Mouse (Mus musculus) liver, embryonic 12.5 days (tissue): ENCODE measurements around the gene Gm10644. TPM values are rescaled to one million over a fixed set of nuclear protein-coding genes. Genes with fewer than 3 reads are reported as not detected.

ENCODE experiments used
- ATAC-seq: fragments of 200-750 bp; cut with Nextera tagmentation; 2 replicates; pipeline ENCODE4 v1.8.0; 2017; ENCODE audit warnings: moderate number of reproducible peaks, mild to moderate bottlenecking, moderate library complexity
- H3K27ac ChIP-seq: fragments of 300-500 bp; sonication (generic); 2 replicates; pipeline ENCODE4 v1.5.1; 2016; ENCODE audit warnings: mild to moderate bottlenecking
- H3K27me3 ChIP-seq: fragments of 300-500 bp; sonication (generic); replicated peaks from 2 replicates; pipeline ENCODE4 v1.6.1; 2016; ENCODE audit warnings: mild to moderate bottlenecking, moderate library complexity
- H3K36me3 ChIP-seq: fragments of 300-500 bp; sonication (generic); 2 replicates; pipeline ENCODE4 v1.6.1; 2016; ENCODE audit warnings: mild to moderate bottlenecking, moderate library complexity
- H3K4me1 ChIP-seq: fragments of 300-500 bp; sonication (generic); 2 replicates; pipeline ENCODE4 v1.6.1; 2016
- H3K4me2 ChIP-seq: fragments of 300-500 bp; sonication (generic); 2 replicates; pipeline ENCODE4 v1.6.1; 2016; ENCODE audit warnings: mild to moderate bottlenecking, moderate library complexity
- H3K4me3 ChIP-seq: fragments of 300-500 bp; sonication (generic); 2 replicates; pipeline ENCODE4 v1.5.1; 2016; ENCODE audit warnings: mild to moderate bottlenecking, moderate library complexity
- H3K9ac ChIP-seq: fragments of 300-500 bp; sonication (generic); 2 replicates; pipeline ENCODE4 v1.6.1; 2016; ENCODE audit warnings: mild to moderate bottlenecking, moderate library complexity
- H3K9me3 ChIP-seq: fragments of 300-500 bp; sonication (generic); replicated peaks from 2 replicates; pipeline ENCODE4 v1.6.1; 2016; ENCODE audit warnings: mild to moderate bottlenecking, moderate library complexity
- WGBS: fragments of 180-500 bp; shearing (Covaris S2); methylation state at CpG from one replicate; pipeline ENCODE4 v1.1.7; 2016; ENCODE audit not compliant: insufficient replicate concordance; 5-methylcytosine and 5-hydroxymethylcytosine counted together
- polyA plus RNA-seq: library from polyadenylated mRNA; unstranded; fragments of >200 nt; fragmentation: Nextera tagmentation; extraction: Ambion mirVana; gene quantifications from 2 replicates; pipeline ENCODE4 v1.2.1, GENCODE M21; 2016

The Gm10644 gene
- polyA plus RNA-seq, 1 experiment from 2014 or later, result 0.15 TPM

DNA sequence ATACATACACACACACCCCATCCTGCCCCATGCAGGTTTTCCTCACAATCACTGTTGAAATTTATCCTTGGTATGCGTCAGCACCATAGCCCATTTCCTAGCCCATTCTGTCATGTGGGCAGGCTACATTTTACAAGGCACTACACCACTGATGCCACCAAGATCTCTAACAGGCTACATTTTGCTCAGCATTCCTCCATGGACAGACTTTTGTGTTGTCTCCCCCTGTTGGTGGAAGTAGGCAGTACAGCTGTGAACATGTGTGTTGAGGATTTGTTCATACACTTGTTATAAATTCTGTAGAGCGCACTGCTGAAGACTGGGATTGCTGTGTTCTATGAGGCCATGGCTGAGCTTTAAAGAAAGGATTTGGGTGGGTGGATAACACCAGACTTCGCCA is 33.4 kb downstream of the Gm10644 start:
- no peak for ATAC-seq
- H3K27me3 ChIP-seq, result no peaks in the 10 kb centered on the region
- H3K4me2 ChIP-seq, result no peak overlapping the region
- no peak overlapping the region for H3K9ac ChIP-seq
- no peak overlapping the region for H3K27ac ChIP-seq
- 59% methylated on average over 3 of the region's 3 CpGs for WGBS
- peaks cover 32% of the 10 kb centered on the region for H3K4me1 ChIP-seq
- H3K4me3 ChIP-seq, result no peak overlapping the region
- H3K36me3 ChIP-seq, result peaks cover 53% of the 10 kb centered on the region
- no peaks in the 10 kb centered on the region for H3K9me3 ChIP-seq

DNA sequence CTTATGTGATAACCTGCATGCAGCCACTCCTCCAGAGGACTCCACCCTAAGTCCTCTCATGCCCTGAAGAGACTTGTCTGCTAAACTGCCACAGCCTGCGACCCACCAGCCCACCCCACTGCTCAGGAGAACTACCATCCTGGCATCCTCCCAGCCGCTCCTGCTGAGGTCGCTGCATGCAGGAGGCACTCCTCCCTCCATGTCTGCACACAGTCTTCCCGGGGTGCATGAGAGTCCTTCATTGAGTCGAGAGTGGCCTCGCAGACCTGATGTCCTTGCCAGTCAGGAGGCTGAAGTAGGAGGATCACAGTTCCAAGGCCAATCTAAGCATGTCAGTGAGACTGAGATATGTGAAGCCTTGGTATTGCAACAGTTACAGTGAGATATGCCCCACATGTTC is 37.4 kb downstream of the Gm10644 start:
- Histone ChIP-seq H3K4me3 (no peak overlapping the region), H3K4me1 (peaks cover 59% of the 10 kb centered on the region), H3K9ac (no peak overlapping the region), H3K9me3 (no peaks in the 10 kb centered on the region), H3K27me3 (no peaks in the 10 kb centered on the region), H3K36me3 (peaks cover 24% of the 10 kb centered on the region), H3K27ac (no peak overlapping the region), H3K4me2 (no peak overlapping the region)
- ATAC-seq, result no peak
- 67% methylated on average over 6 of the region's 6 CpGs for WGBS

DNA sequence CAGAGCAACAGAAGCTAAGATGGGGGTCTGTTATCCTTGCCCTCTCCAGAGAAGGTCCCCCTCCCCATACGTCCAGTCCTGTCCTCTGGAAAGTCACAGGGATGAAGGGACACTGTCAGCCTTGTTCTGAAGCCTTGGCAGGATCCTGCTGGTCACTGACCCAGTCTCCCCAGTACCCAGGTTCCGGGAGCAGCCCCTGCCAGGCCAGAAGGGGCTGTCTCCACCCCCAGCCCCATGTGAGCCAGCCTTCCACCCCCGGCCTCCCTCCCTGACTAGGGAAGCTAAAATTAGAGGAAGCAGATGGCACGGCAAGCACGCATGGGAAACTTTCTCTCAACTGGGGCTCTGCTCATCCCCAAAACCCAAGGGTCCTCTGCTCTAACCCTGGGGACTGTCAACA is 39.0 kb downstream of the Gm10644 start:
- H3K4me3 ChIP-seq, result no peak overlapping the region
- ATAC-seq, result no peak
- H3K36me3 ChIP-seq, result peaks cover 16% of the 10 kb centered on the region
- H3K27ac ChIP-seq, result no peak overlapping the region
- no peaks in the 10 kb centered on the region for H3K9me3 ChIP-seq
- H3K4me1 ChIP-seq, result peaks cover 69% of the 10 kb centered on the region
- H3K9ac ChIP-seq, result no peak overlapping the region
- H3K4me2 ChIP-seq, result no peak overlapping the region
- H3K27me3 ChIP-seq, result no peaks in the 10 kb centered on the region
- 60% methylated on average over 5 of the region's 5 CpGs for WGBS

DNA sequence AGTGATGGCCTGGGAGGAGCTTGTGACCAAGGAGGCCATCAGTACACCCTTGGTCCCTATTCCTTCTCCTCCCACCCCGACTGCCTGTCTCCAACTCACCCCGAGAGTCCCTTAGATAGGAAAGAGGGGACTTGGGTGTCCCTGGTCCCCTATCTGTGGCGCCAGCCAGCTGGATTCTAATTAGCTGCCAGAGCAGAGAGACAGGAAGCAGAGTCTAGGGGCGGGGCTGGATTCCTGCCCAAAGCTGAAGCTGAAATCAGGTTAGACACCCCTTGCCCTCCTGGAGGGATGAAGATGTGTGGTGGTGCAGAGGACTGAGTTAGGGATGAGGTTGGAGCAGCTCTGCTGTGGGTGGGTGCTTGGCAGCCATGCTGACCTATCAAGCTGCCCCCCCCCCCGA is 40.1 kb downstream of the Gm10644 start:
- 27% methylated on average over 5 of the region's 5 CpGs for WGBS
- Histone ChIP-seq H3K9ac (no peak overlapping the region), H3K4me2 (no peak overlapping the region), H3K27ac (no peak overlapping the region), H3K4me3 (no peak overlapping the region), H3K27me3 (no peaks in the 10 kb centered on the region), H3K9me3 (no peaks in the 10 kb centered on the region), H3K36me3 (peaks cover 13% of the 10 kb centered on the region; the same call in 1 of the 2 replicates), H3K4me1 (peaks cover 69% of the 10 kb centered on the region)
- 0 out of 2 replicates have a peak, but pooled peaks have one; percentile 31 for ATAC-seq

DNA sequence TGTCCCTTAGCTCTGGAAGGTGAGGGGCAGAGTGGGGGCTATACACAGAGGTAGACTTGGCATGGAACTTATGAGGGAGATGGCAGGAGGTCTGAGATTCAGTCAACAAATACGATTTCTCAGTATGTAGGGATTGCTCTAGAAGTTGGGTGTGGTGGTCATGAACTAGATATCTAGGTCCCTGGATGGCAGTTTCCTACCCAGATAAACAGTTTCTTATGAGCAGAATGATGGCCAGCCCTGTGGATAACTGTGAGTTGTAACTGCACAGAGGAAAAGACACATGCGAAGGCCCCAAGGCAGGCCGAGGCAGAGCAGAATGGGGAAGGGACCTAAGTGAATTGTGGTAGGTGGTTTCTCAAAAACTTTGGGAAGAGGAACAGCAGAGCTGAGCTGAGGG is 40.8 kb downstream of the Gm10644 start:
- H3K4me1 ChIP-seq, result peaks cover 66% of the 10 kb centered on the region
- no peak overlapping the region for H3K4me2 ChIP-seq
- no peak for ATAC-seq
- H3K9me3 ChIP-seq, result no peaks in the 10 kb centered on the region
- no peak overlapping the region for H3K9ac ChIP-seq
- no peaks in the 10 kb centered on the region for H3K27me3 ChIP-seq
- WGBS, result 23% methylated on average over 3 of the region's 3 CpGs
- H3K27ac ChIP-seq, result no peak overlapping the region
- peaks cover 7% of the 10 kb centered on the region; the same call in 1 of the 2 replicates for H3K36me3 ChIP-seq
- H3K4me3 ChIP-seq, result no peak overlapping the region

DNA sequence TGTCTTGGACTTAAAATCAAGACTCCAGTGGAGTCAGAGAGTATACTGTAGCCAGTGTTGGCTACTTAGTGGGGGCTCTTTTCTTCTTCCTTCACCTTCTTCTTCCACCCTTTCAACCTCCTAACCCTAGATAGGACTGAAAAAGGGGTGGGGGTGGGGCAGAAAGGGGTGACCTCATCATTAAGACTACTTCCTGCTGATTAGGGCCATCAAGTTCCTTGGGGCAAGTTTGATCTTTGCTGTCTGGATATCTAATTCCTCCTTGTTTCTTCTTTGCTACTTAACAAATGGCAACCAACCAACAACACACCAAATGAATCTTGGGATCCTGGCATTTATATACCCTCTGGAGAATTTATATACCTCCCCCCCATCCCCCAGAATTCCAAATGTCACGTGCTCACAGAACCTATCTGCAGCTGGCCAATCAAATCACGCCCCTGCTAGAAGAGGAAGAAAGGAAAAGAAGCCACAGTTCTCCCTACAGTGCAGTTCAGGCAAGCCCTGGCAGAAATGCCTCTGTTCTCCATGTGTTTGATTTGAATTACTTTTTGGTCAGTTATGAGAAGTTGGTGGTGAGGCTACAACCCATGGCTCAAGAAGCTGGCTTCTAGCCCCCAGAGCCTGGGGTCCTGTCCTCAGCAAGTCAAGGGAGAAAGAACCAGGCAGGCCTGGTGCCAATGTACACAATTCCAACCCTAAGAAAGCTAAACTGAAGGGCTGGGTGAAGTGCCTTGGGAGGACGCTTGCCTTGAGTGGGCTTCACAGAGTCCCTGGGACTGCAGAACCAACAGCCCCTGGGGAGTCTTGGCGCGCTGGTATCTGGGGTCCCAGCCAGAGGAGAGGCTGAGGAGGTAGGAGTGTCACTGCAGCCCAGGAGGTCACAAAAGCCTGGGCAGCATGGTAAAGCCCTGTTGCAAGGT is 42.9 kb downstream of the Gm10644 start:
- 50% methylated on average over 5 of the region's 5 CpGs for WGBS
- Histone ChIP-seq H3K9me3 (no peaks in the 10 kb centered on the region), H3K27me3 (no peaks in the 10 kb centered on the region), H3K36me3 (no peaks in the 10 kb centered on the region), H3K4me3 (no peak overlapping the region), H3K4me2 (no peak overlapping the region), H3K4me1 (peaks cover 60% of the 10 kb centered on the region), H3K27ac (no peak overlapping the region), H3K9ac (no peak overlapping the region)
- ATAC-seq, result no peak

DNA sequence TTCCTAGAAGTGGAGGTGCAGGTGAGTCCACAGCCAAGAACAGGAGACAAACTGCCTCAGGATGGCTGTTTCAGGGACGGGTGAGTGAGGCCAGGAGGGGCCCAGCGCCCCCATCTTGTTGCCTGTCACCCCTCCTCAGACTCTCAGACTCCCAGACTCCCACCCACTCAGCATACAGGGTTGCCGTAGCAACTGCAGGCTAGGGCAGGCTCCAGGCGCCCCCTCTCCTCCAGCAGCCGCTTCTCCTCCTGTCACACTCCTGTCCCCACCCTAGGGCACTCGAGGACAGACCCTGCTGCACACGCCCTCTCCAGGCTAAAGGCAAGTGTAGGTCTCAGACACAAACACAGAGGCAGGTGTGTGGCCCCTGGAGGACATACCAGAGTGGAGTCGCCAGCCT is 45.7 kb downstream of the Gm10644 start:
- Histone ChIP-seq H3K4me2 (no peak overlapping the region), H3K9ac (no peak overlapping the region), H3K27me3 (no peaks in the 10 kb centered on the region), H3K36me3 (no peaks in the 10 kb centered on the region), H3K9me3 (no peaks in the 10 kb centered on the region), H3K27ac (no peak overlapping the region), H3K4me3 (no peak overlapping the region), H3K4me1 (peaks cover 64% of the 10 kb centered on the region)
- ATAC-seq, result no peak
- WGBS, result 50% methylated on average over 8 of the region's 8 CpGs

DNA sequence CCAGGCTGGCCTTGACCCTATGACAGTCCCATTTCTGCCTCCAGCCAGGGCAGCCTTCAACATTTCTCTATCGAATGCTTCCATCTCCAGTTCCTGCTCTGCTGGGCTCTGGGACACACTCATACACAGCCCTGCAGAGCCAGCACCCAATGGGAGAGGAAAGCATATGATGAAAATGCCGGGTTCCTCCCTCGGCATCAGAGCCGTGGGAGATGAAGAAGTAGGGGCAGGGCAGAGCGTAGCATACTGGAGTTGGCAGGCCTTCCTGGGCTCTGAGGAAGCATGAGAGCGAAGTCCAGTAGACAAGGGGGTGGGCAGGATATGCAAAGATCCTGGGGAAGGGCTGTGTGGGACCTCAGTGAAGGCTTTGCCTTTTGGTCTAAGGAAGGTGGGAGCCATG is 46.4 kb downstream of the Gm10644 start:
- Histone ChIP-seq H3K4me2 (no peak overlapping the region), H3K27ac (no peak overlapping the region), H3K4me3 (no peak overlapping the region), H3K36me3 (no peaks in the 10 kb centered on the region), H3K9me3 (no peaks in the 10 kb centered on the region), H3K27me3 (0 out of 2 replicates have a peak, but pooled peaks cover 4% of the 10 kb centered on the region), H3K9ac (no peak overlapping the region), H3K4me1 (peaks cover 64% of the 10 kb centered on the region)
- 66% methylated on average over 6 of the region's 6 CpGs for WGBS
- no peak for ATAC-seq

DNA sequence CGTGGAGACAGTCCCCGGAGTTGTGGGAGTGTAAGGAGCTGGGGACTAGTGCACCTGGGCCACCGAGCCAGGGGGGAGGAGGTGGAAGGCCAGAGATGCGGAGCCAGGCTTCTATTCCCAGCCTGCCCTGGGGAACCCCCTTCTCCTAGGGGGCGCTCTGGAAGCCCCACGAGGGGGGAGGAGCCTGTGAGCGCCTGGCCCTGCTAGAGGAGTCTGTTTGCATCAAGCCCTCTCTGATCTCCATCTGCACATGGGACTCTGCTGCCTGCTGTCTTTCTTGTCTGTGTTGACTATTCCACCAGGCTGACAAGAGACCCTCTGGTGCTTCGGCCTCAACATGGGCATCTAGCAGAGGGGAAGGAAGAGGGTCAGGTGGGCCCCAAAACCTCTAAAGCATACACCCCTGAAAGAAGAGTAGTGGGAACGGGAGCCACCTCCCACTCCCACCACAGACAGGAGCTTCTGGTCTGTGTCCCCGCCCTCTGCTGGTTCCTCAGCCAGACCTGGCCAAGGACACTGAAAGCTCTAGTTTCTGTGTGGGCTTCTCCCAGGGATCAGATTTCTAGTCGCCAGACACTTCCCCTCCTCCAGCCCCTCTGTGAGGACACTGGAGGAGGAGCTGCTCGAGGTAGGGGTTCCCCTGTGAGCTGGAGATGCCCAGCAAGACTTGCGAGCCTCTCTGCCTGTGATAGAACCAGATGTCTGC is 51.9 kb downstream of the Gm10644 start:
- Histone ChIP-seq H3K27ac (no peak overlapping the region; the same call in 1 of the 2 replicates), H3K36me3 (no peaks in the 10 kb centered on the region), H3K9ac (no peak overlapping the region), H3K27me3 (peaks cover 50% of the 10 kb centered on the region), H3K4me1 (peaks cover 83% of the 10 kb centered on the region), H3K4me3 (no peak overlapping the region), H3K4me2 (peak overlapping the region; percentile 7; the same call in 1 of the 2 replicates), H3K9me3 (no peaks in the 10 kb centered on the region)
- no peak for ATAC-seq
- 28% methylated on average over 13 of the region's 13 CpGs for WGBS

DNA sequence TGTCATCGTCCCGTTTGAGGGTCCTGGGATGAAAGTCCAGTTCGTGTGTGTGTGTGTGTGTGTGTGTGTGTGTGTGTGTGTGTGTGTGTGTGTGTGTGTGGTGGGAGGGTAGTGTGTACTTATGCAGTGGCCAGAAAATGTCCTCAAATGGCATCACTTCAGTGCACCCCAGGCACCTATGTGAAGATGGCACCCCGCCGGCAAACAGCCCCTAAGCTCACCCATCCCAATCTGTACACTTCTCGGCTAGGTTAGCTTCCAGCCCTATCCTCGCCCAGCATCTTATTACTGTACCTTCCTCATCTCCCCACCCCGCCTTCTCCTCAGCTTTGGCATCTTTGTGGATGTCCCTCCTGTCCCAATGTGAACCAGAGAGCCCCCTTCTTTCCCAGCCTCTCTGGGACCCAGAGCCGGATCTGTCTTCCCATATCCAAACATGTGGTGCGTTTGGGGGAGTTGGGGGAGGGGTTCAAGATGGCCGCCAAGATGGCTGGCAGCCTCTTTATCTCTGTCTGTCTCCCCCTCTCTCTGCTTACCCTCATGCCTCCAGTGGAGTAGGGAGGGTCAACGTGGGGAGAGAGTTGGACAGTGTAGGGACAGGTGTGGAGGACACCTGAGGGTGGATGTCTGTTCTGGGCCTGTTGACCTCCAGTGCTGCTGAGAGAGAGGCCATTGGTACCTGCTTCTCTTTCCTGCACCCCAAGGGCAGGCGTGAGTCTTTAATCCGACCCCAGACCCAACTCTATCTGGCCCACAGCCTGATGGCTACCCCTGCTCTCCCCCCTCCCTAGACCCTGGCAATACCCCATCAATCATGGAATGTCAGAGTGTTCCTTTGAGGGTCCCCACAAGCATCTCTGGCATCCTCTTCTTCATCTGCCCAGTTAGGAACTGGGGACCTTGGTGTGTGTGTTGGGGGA is 53.2 kb downstream of the Gm10644 start:
- Histone ChIP-seq H3K4me1 (peaks cover 84% of the 10 kb centered on the region), H3K27me3 (peaks cover 63% of the 10 kb centered on the region)
- 19% methylated on average over 14 of the region's 14 CpGs for WGBS

DNA sequence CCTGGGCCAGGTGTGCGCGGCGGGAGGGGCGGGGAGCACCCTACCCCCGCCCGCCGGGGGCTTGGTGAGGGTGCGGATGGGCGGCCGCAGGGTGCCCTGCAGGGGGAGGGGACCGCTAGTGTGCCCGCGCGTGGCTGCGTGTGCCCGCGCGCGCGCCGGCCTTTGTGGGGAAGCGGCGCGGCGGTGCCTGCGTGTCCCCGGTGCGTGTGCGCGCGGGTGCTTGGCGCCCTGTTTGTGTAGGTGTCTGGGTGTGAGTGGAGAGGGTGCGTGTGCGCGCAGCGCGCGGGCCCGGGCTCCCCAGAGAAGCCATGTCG is 54.1 kb downstream of the Gm10644 start:
- Histone ChIP-seq H3K4me3 (peak overlapping the region; percentile 70), H3K27me3 (peaks cover 72% of the 10 kb centered on the region), H3K36me3 (no peaks in the 10 kb centered on the region), H3K9me3 (no peaks in the 10 kb centered on the region), H3K4me1 (peaks cover 75% of the 10 kb centered on the region), H3K9ac (peak overlapping the region; percentile 76), H3K4me2 (peak overlapping the region; percentile 94), H3K27ac (peak overlapping the region; percentile 82; the same call in 1 of the 2 replicates)
- ATAC-seq, result no peak
- WGBS, result under 1% methylated on average over 37 of the region's 40 CpGs

More for the DNA sequence above, 53.2 kb downstream of the Gm10644 start:
- Histone ChIP-seq H3K4me3 (peak overlapping the region; percentile 70), H3K36me3 (no peaks in the 10 kb centered on the region), H3K4me2 (peak overlapping the region; percentile 94), H3K9me3 (no peaks in the 10 kb centered on the region), H3K9ac (peak overlapping the region; percentile 76; the same call in 1 of the 2 replicates), H3K27ac (no peak overlapping the region)
- ATAC-seq, result no peak
